Mouse (Mus musculus) cerebellum, adult 9-10 months (tissue): ENCODE measurements at regions not wholly inside any gene's neighbourhood (a gene's known extent, or its start where the extent isn't known, plus 50 kb on each side); places are given as distances from the start of the nearest gene placed in this dataset.

Experiments
- DNase-seq: peaks from one replicate; pipeline ENCODE4 v3.0.0; 2022

DNA sequence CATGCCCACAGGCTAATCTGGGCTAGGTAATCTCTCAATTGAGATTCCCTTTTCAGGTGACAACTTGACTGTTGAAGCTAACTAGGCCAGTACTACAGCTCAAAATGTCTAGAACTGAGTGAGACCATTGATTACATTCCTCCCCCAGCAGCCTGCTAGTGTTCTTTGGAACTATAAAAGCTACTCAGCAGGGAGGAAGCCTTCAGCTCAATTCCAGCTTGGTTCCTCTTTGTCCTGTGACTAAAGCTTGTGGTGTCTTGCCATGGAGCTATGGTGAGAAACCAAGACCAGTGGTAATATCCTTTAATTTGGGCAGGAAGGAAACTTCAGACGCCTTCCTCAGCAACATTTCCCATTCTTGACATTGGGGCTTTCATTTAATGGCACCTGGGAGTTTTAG, 52.9 kb upstream of the Ccser1 start:
- no peak for DNase-seq

DNA sequence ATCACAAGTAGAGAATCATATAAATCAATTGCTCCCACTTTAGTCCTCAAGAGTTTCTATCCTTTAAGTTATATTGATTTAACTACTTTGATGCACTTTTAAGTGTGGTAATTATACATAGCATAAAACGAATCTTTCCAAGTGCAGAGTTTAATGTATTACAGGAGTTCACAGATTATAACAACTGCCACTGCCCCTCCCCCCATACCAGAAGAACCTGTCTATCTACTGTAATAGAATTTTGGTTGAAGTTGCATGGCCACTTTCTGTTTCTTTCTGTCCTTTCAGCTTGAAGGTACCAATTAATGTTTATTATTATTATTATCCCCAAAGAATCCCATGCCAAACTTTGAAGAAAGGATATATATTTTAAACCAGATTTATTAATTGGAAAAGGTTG, 51.9 kb upstream of the Ccser1 start:
- DNase-seq = no peak
